Mouse (Mus musculus): ENCODE data around the gene Lcp2.
"Not testable (repeated sequence)": the region's sequence is repeated elsewhere in the genome, so short reads cannot be mapped to it uniquely, and the experiment has no call there.

The Lcp2 gene

GRCm38 (mm10) chr11:34086164-34086751 is 39.5 kb downstream of the Lcp2 start:
- DNase-seq (ENCODE audit: low spot score in 2 of 2) = no peak

DNA sequence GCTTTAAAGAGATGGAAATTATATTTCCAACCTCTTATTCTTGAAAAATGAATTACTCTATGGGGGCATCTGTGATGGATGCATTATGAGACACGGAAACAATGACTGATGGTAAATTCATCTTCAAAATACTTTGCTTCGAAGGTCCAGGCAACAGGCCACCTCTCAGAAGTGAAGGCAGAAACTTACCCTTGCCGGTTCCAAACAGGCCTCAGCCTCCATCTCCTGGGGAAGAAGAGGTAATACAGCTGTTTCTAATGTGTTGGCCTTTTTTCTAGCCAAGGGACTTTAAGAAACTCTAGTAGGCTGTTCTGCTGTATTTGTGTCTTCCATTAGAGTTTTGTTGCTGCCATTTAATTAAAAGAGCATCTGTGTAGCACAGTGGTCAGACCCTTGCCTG is 40.3 kb downstream of the Lcp2 start:
- DNase-seq (ENCODE audit: low spot score in 2 of 2) = no peak

DNA sequence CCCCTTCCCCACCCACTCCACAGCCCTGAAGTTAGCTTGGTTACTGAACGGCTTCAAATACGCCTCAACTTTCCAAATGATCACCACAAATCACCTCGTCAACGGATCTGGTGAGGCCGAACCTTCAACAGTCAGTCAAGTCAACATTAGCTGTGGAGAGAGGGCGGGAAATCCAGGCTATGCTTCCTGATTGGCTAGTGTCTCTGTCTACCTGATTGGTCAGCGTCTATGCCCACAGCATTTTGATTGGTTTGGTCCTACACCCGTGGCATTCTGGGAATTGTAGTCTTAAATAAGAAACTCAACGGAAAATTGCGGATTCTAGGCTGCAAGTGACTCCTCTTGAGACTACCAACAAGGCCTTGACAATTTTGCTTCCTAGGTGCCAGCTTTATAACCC is 51.7 kb downstream of the Lcp2 start, which contains the start of gene 4930469K13Rik:
Gene 4930469K13Rik (minus strand): TSS at position 133 of the 400 bp plus-strand sequence.
- DNase-seq (ENCODE audit: low spot score in 2 of 2) = no peak

DNA sequence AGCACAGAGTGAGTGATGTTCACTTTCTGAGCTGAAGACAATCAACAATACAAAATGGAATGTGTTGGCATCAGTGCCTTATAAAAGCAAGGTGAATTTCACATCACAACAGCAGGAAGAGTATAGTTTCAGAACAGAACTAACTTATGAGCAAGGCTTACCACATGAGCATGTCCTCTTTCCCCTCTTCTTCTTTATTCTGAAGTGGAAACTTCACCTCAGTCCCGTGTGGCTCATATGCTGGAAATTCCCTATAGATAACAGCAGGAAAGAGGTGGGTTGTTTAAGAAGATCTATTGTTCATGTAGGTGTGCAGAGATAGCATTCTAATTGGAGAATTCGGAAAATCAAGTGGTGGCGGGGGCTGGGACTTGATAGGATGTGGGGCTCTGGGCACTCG is 55.1 kb downstream of the Lcp2 start:
- DNase-seq (ENCODE audit: low spot score in 2 of 2) = no peak

- DNase-seq (ENCODE audit: low spot score in 2 of 2) = no peak
Observed at GRCm38 (mm10) chr11:34104919-34105318, 58.2 kb downstream of the Lcp2 start.

DNA sequence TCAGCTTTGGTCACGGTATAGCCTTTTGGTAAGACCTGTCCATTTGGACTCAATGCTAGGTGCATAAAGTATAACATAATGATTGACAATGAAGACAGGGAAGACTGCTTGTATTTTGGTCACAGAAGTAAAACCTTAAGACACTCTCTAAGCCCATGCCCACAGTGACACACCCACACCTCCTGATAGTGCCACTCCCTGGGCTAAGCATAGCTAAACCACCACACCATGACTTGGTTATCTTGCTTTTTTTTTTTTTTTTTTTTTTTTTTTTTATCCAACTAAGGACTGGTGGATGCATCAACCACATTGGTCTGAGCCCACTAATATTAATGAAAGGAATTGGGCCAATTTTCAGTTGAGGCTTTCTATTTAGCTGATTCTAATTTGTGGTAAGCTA is 62.5 kb downstream of the Lcp2 start:
- DNase-seq (ENCODE audit: low spot score in 2 of 2) = no peak

- DNase-seq (ENCODE audit: low spot score in 2 of 2) = no peak
Observed at GRCm38 (mm10) chr11:34111940-34112339, 65.2 kb downstream of the Lcp2 start.

GRCm38 (mm10) chr11:34112781-34113380 is 66.2 kb downstream of the Lcp2 start:
- DNase-seq (ENCODE audit: low spot score in 2 of 2) = peak; percentile 20 to 23

DNA sequence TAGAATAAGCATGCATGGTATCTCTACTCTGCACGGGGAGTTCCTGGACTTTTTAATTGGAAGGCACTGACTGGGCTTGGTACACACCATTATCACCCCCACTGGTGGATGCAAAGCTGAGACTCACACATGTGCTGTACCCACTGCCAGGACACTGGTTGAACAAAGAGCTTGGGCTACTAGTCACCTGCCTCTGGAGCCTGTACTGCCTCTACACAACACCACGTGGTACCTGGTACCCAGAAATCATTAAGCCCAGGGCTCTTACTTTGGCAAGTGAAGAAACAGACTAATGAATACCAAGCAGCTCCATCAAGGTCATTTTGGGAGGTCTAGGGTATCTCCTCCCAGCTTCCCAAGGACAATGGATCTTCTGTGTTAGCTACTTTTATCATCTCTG is 67.0 kb downstream of the Lcp2 start:
- DNase-seq (ENCODE audit: low spot score in 2 of 2) = no peak

DNA sequence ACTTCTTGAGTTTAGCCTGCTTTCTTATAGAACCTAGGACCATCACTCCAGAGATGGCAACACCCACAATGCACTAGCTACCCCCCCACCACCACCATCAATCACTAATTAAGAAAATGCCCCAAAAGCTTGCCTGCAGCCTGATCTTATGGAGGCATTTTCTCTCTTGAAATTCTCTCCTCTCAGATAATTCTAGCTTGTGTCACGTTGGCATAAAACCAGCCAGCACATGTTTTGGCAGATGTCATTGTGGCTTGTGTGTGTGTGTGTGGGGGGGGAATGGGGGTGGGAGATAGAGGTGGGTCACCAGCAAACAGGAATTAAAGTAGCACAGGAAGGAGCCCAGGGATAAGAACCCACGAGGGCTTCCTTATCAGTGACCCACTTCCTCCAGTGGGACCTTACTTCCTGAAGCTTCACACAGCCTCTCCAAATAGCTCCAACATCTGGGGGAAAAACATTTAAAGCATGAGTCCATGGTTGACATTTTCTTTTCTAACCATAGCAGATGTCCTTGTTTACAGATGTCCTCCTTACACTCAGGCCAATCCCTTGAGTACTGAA is 69.9 kb downstream of the Lcp2 start:
- no peak for DNase-seq (ENCODE audit: low spot score in 2 of 2)

DNA sequence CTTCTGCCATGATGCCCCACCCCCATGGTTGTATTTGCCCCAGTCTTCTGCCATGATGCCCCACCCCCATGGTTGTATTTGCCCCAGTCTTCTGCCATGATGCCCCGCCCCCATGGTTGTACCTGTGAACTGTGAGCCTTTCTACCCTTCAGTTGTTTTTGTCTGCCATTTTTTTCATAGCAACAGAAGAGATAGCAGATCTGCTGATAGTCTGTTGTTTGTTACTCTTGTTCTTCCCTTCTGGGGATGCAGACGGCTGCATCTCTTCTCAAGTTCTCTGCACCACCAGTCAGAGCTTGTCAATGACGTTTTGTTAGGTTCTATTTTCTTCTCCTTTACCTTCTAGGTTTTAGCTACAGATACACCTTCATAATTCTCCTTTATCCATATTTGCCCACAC is 70.9 kb downstream of the Lcp2 start:
- DNase-seq (ENCODE audit: low spot score in 2 of 2) = no peak

- no peak for DNase-seq (ENCODE audit: low spot score in 2 of 2)
Observed at GRCm38 (mm10) chr11:34118319-34118718, 71.6 kb downstream of the Lcp2 start.

DNA sequence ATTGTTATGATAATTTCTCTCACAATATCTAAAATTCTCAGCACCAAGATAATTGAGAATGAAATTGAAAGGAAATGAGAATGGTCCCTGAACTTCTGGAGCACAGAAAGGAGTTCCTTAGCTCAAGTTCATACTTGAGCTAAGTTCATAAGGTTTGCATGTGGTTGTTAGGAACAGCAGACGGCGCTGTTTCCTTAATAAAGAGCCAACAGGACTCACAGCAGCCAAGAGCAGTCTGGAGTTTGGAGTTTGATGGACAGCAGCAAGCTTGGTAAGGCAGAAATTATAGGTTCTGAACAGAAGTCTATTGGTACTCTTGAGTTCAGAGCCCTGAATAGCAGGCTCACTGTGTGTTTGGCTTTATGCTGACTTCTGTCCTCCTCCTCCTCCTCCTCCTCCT is 76.4 kb downstream of the Lcp2 start:
- peak in 1 of 2 experiments; percentile 24 for DNase-seq (ENCODE audit: low spot score in 2 of 2)

- DNase-seq (ENCODE audit: low spot score in 2 of 2) = no peak
Observed at GRCm38 (mm10) chr11:34124852-34125251, 78.1 kb downstream of the Lcp2 start.

DNA sequence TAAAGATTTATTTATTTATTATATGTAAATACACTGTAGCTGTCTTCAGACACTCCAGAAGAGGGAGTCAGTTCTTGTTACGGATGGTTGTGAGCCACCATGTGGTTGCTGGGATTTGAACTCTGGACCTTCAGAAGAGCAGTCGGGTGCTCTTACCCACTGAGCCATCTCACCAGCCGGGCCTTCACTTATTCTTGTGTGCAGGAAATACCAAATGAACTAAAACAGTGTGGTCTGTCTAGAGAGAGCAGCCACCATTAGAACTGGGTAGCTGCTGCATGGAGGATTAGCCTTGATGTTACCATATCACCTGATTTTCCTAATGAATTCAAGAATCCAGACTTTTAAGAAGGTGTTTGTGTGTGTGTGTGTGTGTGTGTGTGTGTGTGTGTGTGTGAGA is 79.0 kb downstream of the Lcp2 start:
- DNase-seq (ENCODE audit: low spot score in 2 of 2) = not testable (repeated sequence)

DNA sequence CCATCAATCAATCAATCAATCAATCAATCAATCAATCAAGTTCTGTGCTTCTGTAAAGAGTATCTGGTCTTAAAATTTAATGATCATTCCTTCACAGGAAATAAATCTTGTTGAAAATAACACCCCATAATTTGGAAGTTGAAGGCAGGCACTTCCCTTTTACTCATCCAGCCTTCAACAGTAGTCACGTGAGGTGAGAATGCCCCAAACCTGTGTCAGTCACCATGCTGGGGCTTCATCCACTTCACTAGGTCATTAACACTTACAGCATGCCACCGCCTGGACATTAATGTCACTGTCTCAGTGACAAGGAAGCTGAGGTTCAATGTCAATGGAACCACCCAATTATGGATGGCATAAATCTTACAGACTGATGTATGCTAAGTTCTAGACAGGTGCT is 81.7 kb downstream of the Lcp2 start:
- no peak for DNase-seq (ENCODE audit: low spot score in 2 of 2)

DNA sequence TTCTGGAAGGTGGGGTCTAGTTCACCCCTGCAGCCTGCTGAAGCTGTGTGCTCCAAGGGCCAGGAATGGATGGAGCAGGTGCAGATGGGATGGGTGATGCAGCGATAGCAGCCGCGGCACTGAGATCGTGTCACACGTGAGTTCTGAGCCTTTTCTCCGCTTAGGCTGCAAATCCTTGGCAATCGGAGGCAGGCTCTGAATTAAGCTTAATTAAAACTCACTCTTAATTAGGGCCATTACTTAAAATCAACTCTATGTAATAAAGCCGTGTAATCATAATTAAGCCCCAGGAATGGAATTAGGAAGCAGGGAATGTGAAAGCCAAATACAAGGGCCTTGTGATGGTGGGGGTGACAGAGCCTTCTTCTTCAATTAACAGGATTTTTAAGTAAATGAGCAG is 92.6 kb downstream of the Lcp2 start:
- no peak for DNase-seq (ENCODE audit: low spot score in 2 of 2)

Data from frontal cortex, postnatal 10 days (tissue).